Comparison of ENCODE assay signal across 20 mouse cellular contexts in the genomic region with DNA sequence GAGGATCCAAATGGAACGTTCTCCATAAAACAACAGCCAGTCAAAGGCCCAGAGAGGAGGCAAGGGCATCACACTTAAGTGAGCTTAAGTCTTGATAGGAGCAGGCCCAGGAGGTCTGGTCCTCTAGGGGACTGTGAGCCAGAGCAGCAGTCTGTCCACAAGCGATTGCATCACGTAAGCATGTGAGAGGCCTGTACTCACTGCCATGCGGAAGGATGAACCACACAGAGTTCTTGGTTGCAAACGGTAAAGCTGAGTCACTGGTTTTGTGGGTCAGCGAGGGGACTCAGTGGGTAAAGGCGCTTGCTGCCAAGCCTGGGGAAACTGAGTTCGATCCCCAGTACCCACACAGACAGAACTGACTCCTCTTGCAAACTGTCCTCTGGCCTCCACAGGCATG. TPM values are rescaled to one million over a fixed set of nuclear protein-coding genes. Genes with fewer than 3 reads are reported as not detected.
DNase-seq lines count a peak whose midpoint lies in the region; ATAC-seq and TF ChIP-seq lines count a peak whose summit lies in the region.
"Had no signal": no experiment of that assay in that cellular context is flagged by ENCODE, and none has a peak within 500 bp of the region (broad histone marks: within the 10 kb centered on the region; RNA-seq: fewer than 3 reads in every experiment).

No protein-coding gene starts in this region.

- H3K36me3 ChIP-seq in macrophage (ENCODE audit: inconsistent target) = no peaks in the 10 kb centered on the region
- H3K36me3 ChIP-seq in midbrain, postnatal 0 days (ENCODE audit: insufficient read depth, low read length) = no peaks in the 10 kb centered on the region
- H3K36me3 ChIP-seq: embryonic facial prominence, embryonic 13.5 days; hindbrain, embryonic 12.5 days; limb, embryonic 15.5 days; lung, embryonic 15.5 days had no signal

- TF ChIP-seq CTCF in midbrain, postnatal 0 days (IDR thresholded peaks at IDR 0.05) = no peak

- H3K9ac ChIP-seq in midbrain, postnatal 0 days (replicated peaks; ENCODE audit: low read length, poor library complexity, severe bottlenecking) = no peak overlapping the region
- H3K9ac ChIP-seq: embryonic facial prominence, embryonic 13.5 days; hindbrain, embryonic 12.5 days; limb, embryonic 15.5 days; lung, embryonic 15.5 days had no signal

- DNase-seq in heart, adult 11 months = peak; percentile 97
- DNase-seq in heart, adult 8-10 months (ENCODE audit: low spot score) = no peak
- DNase-seq in lung, postnatal 36 days = peak; percentile 48
- no peak for DNase-seq in lung, postnatal 14 days
- no peak for DNase-seq in midbrain, postnatal 0 days (ENCODE audit: low spot score)
- no peak for DNase-seq in thymus, postnatal 10 days (ENCODE audit: low spot score in 2 of 2)
- no peak for DNase-seq in cerebellum, postnatal 36 days
- DNase-seq: cerebellum, adult 18-20 months; kidney, adult 8-10 months; kidney, postnatal 25 days; right cerebral cortex, adult 18-20 months had no signal

- no peaks in the 10 kb centered on the region for H3K79me2 ChIP-seq in macrophage (ENCODE audit: inconsistent target)

- 44% methylated on average over 8 of the region's 8 CpGs for WGBS in macrophage (ENCODE audit: missing documents)
- 90% methylated on average over 8 of the region's 8 CpGs for WGBS in midbrain, postnatal 0 days

- no peak overlapping the region for H3K4me3 ChIP-seq in macrophage (ENCODE audit: inconsistent target)
- no peak overlapping the region for H3K4me3 ChIP-seq in midbrain, postnatal 0 days (ENCODE audit: low read depth, low read length)
- H3K4me3 ChIP-seq: embryonic facial prominence, embryonic 13.5 days; hindbrain, embryonic 12.5 days; limb, embryonic 15.5 days; lung, embryonic 15.5 days had no signal

- no peaks in the 10 kb centered on the region for H3K4me1 ChIP-seq in midbrain, postnatal 0 days (ENCODE audit: insufficient read depth, low read length)
- H3K4me1 ChIP-seq: hindbrain, embryonic 12.5 days had no signal

- no peak overlapping the region for H3K4me2 ChIP-seq in midbrain, postnatal 0 days (ENCODE audit: low read depth, low read length, poor library complexity, severe bottlenecking)
- H3K4me2 ChIP-seq: embryonic facial prominence, embryonic 13.5 days; hindbrain, embryonic 12.5 days; limb, embryonic 15.5 days; lung, embryonic 15.5 days; midbrain, embryonic 11.5 days had no signal

- ATAC-seq in midbrain, postnatal 0 days (ENCODE audit: low FRiP score) = no peak
- ATAC-seq: forebrain, embryonic 16.5 days; inflammation-experienced regulatory T-cells, adult 6 months; Patski had no signal

- H3K27me3 ChIP-seq in midbrain, postnatal 0 days (ENCODE audit: insufficient read depth, low read length) = no peaks in the 10 kb centered on the region
- H3K27me3 ChIP-seq: embryonic facial prominence, embryonic 13.5 days; hindbrain, embryonic 12.5 days; limb, embryonic 15.5 days; lung, embryonic 15.5 days; Patski had no signal

- no peaks in the 10 kb centered on the region for H3K9me3 ChIP-seq in midbrain, postnatal 0 days (ENCODE audit: low read length)
- H3K9me3 ChIP-seq: embryonic facial prominence, embryonic 13.5 days; hindbrain, embryonic 12.5 days; limb, embryonic 15.5 days; lung, embryonic 15.5 days had no signal

- peak overlapping the region; percentile 85 for H3K27ac ChIP-seq in macrophage
- H3K27ac ChIP-seq in midbrain, postnatal 0 days (ENCODE audit: low read depth, low read length) = no peak overlapping the region
- H3K27ac ChIP-seq: embryonic facial prominence, embryonic 13.5 days; hindbrain, embryonic 12.5 days had no signal

RNA-seq across cellular contexts. Expression of a gene that starts 14.1 kb away (rescaled TPM):
- 10 to 100 TPM; 23.6 to 26.3 (median 25.9) TPM for total RNA-seq in heart, adult 8-10 months (2022)
- total RNA-seq in macrophage (2018; cell fraction: chromatin; rRNA removed) = 100 to 1,000 TPM in 25 of 26 experiments, 10 to 100 TPM in 1; 85.3 to 805 (median 258) TPM
- 100 to 1,000 TPM in 6 of 26 experiments, 10 to 100 TPM in 20; 45.2 to 178 (median 60.2) TPM for total RNA-seq in macrophage (2018; cell fraction: cytosol; rRNA removed)
- 100 to 1,000 TPM; 101 to 429 (median 216) TPM for total RNA-seq in macrophage (2018; cell fraction: nucleus; rRNA removed)
- polyA plus RNA-seq in macrophage (2018) = 31.2 to 90.6 TPM (median 32.9 TPM) in 3 replicates
- total RNA-seq in midbrain, postnatal 0 days (2014; rRNA removed) = 21.0 and 23.7 TPM in 2 replicates
- 14.5 and 14.8 TPM in 2 replicates for polyA plus RNA-seq in midbrain, postnatal 0 days (2015; fragmentation: Nextera tagmentation; extraction: Ambion mirVana)

Comparison
In these comparisons a context has a peak if more than half of its experiments do, and no peak if none do; other contexts are left out.
1. DNase-seq: peak in heart, adult 11 months (single experiment) and lung, postnatal 36 days (single experiment); none in heart, adult 8-10 months (single experiment), lung, postnatal 14 days (single experiment), midbrain, postnatal 0 days (single experiment), thymus, postnatal 10 days (0 of 2) and cerebellum, postnatal 36 days (0 of 2).